Mouse (Mus musculus) embryo, embryonic 11.5 days (tissue): ENCODE measurements around the gene Gm2163.
"Not testable (repeated sequence)": the region's sequence is repeated elsewhere in the genome, so short reads cannot be mapped to it uniquely, and the experiment has no call there.

Experiments used
- DNase-seq: peaks from one replicate; pipeline ENCODE4 v3.0.0-alpha.2; 2012; ENCODE audit warnings: low read depth, low spot score

The Gm2163 gene

GRCm38 (mm10) chr4:42466452-42466851, at the start of gene Gm2163:
Gene Gm2163 (plus strand): TSS chr4:42466752.
- DNase-seq: not testable (repeated sequence)

GRCm38 (mm10) chr4:42439078-42439477, 27.5 kb upstream of the Gm2163 start, which contains the start of gene Gm21586:
Gene Gm21586 (plus strand): TSS chr4:42439378.
- DNase-seq: not testable (repeated sequence)

GRCm38 (mm10) chr4:42528075-42528474, 61.5 kb downstream of the Gm2163 start, which contains the start of gene Fam205a2:
Gene Fam205a2 (minus strand): TSS chr4:42528175.
- not testable (repeated sequence) for DNase-seq

GRCm38 (mm10) chr4:42611895-42612294, 145.3 kb downstream of the Gm2163 start, which contains the start of gene Gm10591:
Gene Gm10591 (plus strand): TSS chr4:42612195.
- not testable (repeated sequence) for DNase-seq

GRCm38 (mm10) chr4:42629419-42629818, 162.9 kb downstream of the Gm2163 start, which contains the start of gene Gm2564:
Gene Gm2564 (plus strand): TSS chr4:42629719.
- DNase-seq: not testable (repeated sequence)
